In genomic region chr13:7348431-7348830, GRCm38 (mm10) we compare ENCODE assay signal across 16 mouse cellular contexts.
"Had no signal": no experiment of that assay in that cellular context is flagged by ENCODE, and none has a peak within 500 bp of the region (broad histone marks: within the 10 kb centered on the region; RNA-seq: fewer than 3 reads in every experiment).

No protein-coding gene starts in this region.

- H3K4me3 ChIP-seq: neural tube, embryonic 13.5 days; neural tube, embryonic 15.5 days; stomach, embryonic 15.5 days had no signal

- H3K9ac ChIP-seq: neural tube, embryonic 13.5 days; neural tube, embryonic 15.5 days; stomach, embryonic 15.5 days had no signal

- H3K9me3 ChIP-seq: neural tube, embryonic 13.5 days; neural tube, embryonic 15.5 days; stomach, embryonic 15.5 days had no signal

- H3K27me3 ChIP-seq: neural tube, embryonic 13.5 days; neural tube, embryonic 15.5 days; stomach, embryonic 15.5 days had no signal

- H3K4me2 ChIP-seq: neural tube, embryonic 13.5 days; neural tube, embryonic 15.5 days; stomach, embryonic 15.5 days had no signal

- H3K4me1 ChIP-seq: neural tube, embryonic 13.5 days; neural tube, embryonic 15.5 days; stomach, embryonic 15.5 days had no signal

- H3K27ac ChIP-seq: neural tube, embryonic 13.5 days; neural tube, embryonic 15.5 days; stomach, embryonic 15.5 days; stomach, postnatal 0 days had no signal

- H3K36me3 ChIP-seq: neural tube, embryonic 13.5 days; neural tube, embryonic 15.5 days; stomach, embryonic 15.5 days had no signal

- DNase-seq: retina, postnatal 1 day; right cerebral cortex, adult 18-20 months; right cerebral cortex, postnatal 14 days; right cerebral cortex, postnatal 25 days; right cerebral cortex, postnatal 4 days; spleen, adult 18-20 months; thymus, adult 18-20 months; thymus, adult 2 months; thymus, postnatal 14 days; thymus, postnatal 25 days; thymus, postnatal 36 days; thymus, postnatal 4 days had no signal
